Mouse (Mus musculus) leukemia stem cell, adult 10-12 weeks (primary cell): Measurements from ENCODE around the gene Olfr984. TPM values are rescaled to one million over a fixed set of nuclear protein-coding genes. Genes with fewer than 3 reads are reported as not detected.

Source experiments
- polyA plus RNA-seq: library from polyadenylated mRNA; stranded (reverse); fragments of >175 nt; gene quantifications from 2 replicates; pipeline ENCODE4 v1.2.3, GENCODE M21; 2012; ENCODE audit warnings: low replicate concordance

Gene Olfr984
- polyA plus RNA-seq: not detected in 2 replicates

GRCm38 (mm10) chr9:40114106-40114505 is at the start of gene Olfr984:
TSS of gene Olfr984 (minus strand) at chr9:40114206.

GRCm38 (mm10) chr9:40130084-40130483 is 16.1 kb upstream of the Olfr984 start, which contains the start of gene Olfr985:
TSS of gene Olfr985 (minus strand) at chr9:40130184.

DNA sequence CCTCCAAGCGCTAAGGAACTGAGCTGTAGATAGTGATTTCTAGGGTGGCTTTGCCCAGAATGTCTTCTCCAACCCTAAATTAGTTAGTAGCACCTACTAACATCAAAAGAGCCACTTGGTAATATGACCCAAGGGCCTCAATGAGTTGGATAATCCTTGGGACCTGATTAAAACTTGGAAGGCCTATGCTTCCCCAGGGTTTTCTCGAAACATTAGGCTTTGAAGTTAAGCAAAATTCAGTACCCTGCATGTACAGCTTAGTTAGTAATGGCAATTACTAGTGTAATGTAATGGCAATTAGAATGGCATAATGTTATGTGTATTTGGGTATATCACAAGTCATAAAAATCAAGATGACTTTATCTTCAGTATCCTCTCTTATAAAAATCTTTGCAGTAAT is 20.5 kb downstream of the Olfr984 start, which contains the start of gene Olfr983:
TSS of gene Olfr983 (minus strand) at position 101 of the 400 bp plus-strand sequence.

DNA sequence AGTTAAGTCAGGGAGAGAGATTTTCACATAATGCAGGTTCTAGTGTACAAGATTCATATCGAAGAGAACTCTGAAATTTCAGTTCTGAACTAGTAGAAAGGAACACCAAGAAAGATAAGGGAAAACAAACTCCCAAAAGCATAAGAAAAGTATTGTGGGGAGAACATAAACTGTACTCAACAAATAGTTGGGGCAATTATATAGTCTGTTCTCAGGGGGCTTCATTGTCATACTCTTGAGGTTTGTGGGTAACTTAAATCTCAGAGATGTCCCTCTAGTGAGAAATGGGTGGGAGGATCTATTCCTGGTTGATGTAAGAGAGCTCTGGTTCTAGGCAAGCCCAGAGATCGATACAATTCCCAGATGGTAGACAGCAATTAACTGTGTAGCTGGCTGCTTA is 40.5 kb downstream of the Olfr984 start, which contains the start of gene Olfr982:
TSS of gene Olfr982 (plus strand) at position 301 of the 400 bp plus-strand sequence.

Other genes starting within 250 kb of the Olfr984 start
- gene Olfr972, start 247.8 kb downstream of the Olfr984 start, polyA plus RNA-seq: not detected in 2 replicates
- gene Olfr229, start 206.9 kb downstream of the Olfr984 start, polyA plus RNA-seq: not detected in 2 replicates
- gene Olfr974, start 176.7 kb downstream of the Olfr984 start, polyA plus RNA-seq: not detected in 2 replicates
- not detected in 2 replicates for gene Olfr975, start 162.2 kb downstream of the Olfr984 start, polyA plus RNA-seq
- not detected in 2 replicates for gene Olfr976, start 153.1 kb downstream of the Olfr984 start, polyA plus RNA-seq
- gene Olfr978, start 122.1 kb downstream of the Olfr984 start, polyA plus RNA-seq: not detected in 2 replicates
- gene Olfr979, start 110.7 kb downstream of the Olfr984 start, polyA plus RNA-seq: 0.05 TPM in 1 of 2 replicates, not detected in the other
- gene Olfr980, start 104.6 kb downstream of the Olfr984 start, polyA plus RNA-seq: not detected in 2 replicates
- not detected in 2 replicates for gene Olfr981, start 92.7 kb downstream of the Olfr984 start, polyA plus RNA-seq
- not detected in 2 replicates for gene Olfr982, start 40.4 kb downstream of the Olfr984 start, polyA plus RNA-seq
- gene Olfr983, start 20.6 kb downstream of the Olfr984 start, polyA plus RNA-seq: not detected in 2 replicates
- not detected in 2 replicates for gene Olfr985, start 16.0 kb upstream of the Olfr984 start, polyA plus RNA-seq
- not detected in 2 replicates for gene Tmem225, start 33.9 kb upstream of the Olfr984 start, polyA plus RNA-seq
- gene Olfr986, start 66.7 kb upstream of the Olfr984 start, polyA plus RNA-seq: not detected in 2 replicates
- 0.20 and 0.39 TPM in 2 replicates for gene Zfp202, start 78.1 kb upstream of the Olfr984 start, polyA plus RNA-seq
- not detected in 2 replicates for gene Scn3b, start 155.0 kb upstream of the Olfr984 start, polyA plus RNA-seq